Mouse (Mus musculus) ZHBTc4 (cell line): ENCODE measurements around the gene Psapl1.

Source experiments
- DNase-seq: peaks from one replicate; pipeline ENCODE4 v3.0.0-alpha.2; 2011; ENCODE audit warnings: low read depth, low spot score

The Psapl1 gene

GRCm38 (mm10) chr5:36203421-36203820 lies 400 bp upstream of the Psapl1 start:
- DNase-seq, result no peak

GRCm38 (mm10) chr5:36205397-36205796 lies 1.6 kb downstream of the Psapl1 start:
- no peak for DNase-seq

GRCm38 (mm10) chr5:36208803-36209202 lies 5.0 kb downstream of the Psapl1 start:
- DNase-seq, result no peak

- no peak for DNase-seq
Observed at GRCm38 (mm10) chr5:36213310-36213709, 9.5 kb downstream of the Psapl1 start.

GRCm38 (mm10) chr5:36220105-36220504 lies 16.3 kb downstream of the Psapl1 start:
- DNase-seq, result no peak

- no peak for DNase-seq
Observed at GRCm38 (mm10) chr5:36220626-36221025, 16.8 kb downstream of the Psapl1 start.

- DNase-seq, result peak; percentile 56
Observed at GRCm38 (mm10) chr5:36223787-36224186, 20.0 kb downstream of the Psapl1 start.

GRCm38 (mm10) chr5:36225855-36226254 lies 22.0 kb downstream of the Psapl1 start:
- no peak for DNase-seq

- no peak for DNase-seq
Observed at GRCm38 (mm10) chr5:36226296-36226695, 22.5 kb downstream of the Psapl1 start.

GRCm38 (mm10) chr5:36228405-36229370 lies 24.9 kb downstream of the Psapl1 start:
- no peak for DNase-seq

GRCm38 (mm10) chr5:36230301-36230780 lies 26.5 kb downstream of the Psapl1 start:
- no peak for DNase-seq

- DNase-seq, result peak; percentile 85
Observed at GRCm38 (mm10) chr5:36237526-36237925, 33.7 kb downstream of the Psapl1 start.

- DNase-seq, result no peak
Observed at GRCm38 (mm10) chr5:36248022-36248421, 44.2 kb downstream of the Psapl1 start.

GRCm38 (mm10) chr5:36252746-36253504 lies 49.1 kb downstream of the Psapl1 start:
- no peak for DNase-seq

GRCm38 (mm10) chr5:36254642-36255516 lies 51.1 kb downstream of the Psapl1 start:
- no peak for DNase-seq
